Mouse (Mus musculus) midbrain, embryonic 11.5 days (tissue): Measurements from ENCODE around the gene Shc4. TPM values are rescaled to one million over a fixed set of nuclear protein-coding genes. Genes with fewer than 3 reads are reported as not detected.

ENCODE experiments used
- ATAC-seq: fragments of 200-750 bp; cut with Nextera tagmentation; 2 replicates; pipeline ENCODE4 v1.8.0; 2017; ENCODE audit warnings: moderate TSS enrichment, moderate library complexity; ENCODE audit not compliant: low FRiP score
- DNase-seq: peaks from one replicate; pipeline ENCODE4 v3.0.0; 2015; ENCODE audit warnings: low spot score; ENCODE audit errors: missing footprints
- H3K27ac ChIP-seq: fragments of 300-500 bp; sonication (generic); 2 replicates; pipeline ENCODE4 v1.5.1; 2014; ENCODE audit warnings: low read depth, low read length
- H3K27me3 ChIP-seq: fragments of 300-500 bp; sonication (generic); 2 replicates; pipeline ENCODE4 v1.6.1; 2014; ENCODE audit warnings: mild to moderate bottlenecking, low read length, moderate library complexity, mixed read lengths; ENCODE audit not compliant: control insufficient read depth, insufficient read depth
- H3K36me3 ChIP-seq: fragments of 300-500 bp; sonication (generic); 2 replicates; pipeline ENCODE4 v1.6.1; 2014; ENCODE audit warnings: mild to moderate bottlenecking, low read length, moderate library complexity, mixed read lengths; ENCODE audit not compliant: control insufficient read depth, insufficient read depth
- H3K4me1 ChIP-seq: fragments of 300-500 bp; sonication (generic); 2 replicates; pipeline ENCODE4 v1.6.1; 2014; ENCODE audit warnings: low read length; ENCODE audit not compliant: control insufficient read depth, insufficient read depth
- H3K4me2 ChIP-seq: fragments of 300-500 bp; sonication (generic); 2 replicates; pipeline ENCODE4 v1.6.1; 2014; ENCODE audit warnings: mild to moderate bottlenecking, moderate library complexity
- H3K4me3 ChIP-seq: fragments of 300-500 bp; sonication (generic); 2 replicates; pipeline ENCODE4 v1.5.1; 2014; ENCODE audit warnings: low read depth, low read length
- H3K9ac ChIP-seq: fragments of 300-500 bp; sonication (generic); 2 replicates; pipeline ENCODE4 v1.6.1; 2014; ENCODE audit warnings: low read length
- H3K9me3 ChIP-seq: fragments of 300-500 bp; sonication (generic); 2 replicates; pipeline ENCODE4 v1.6.1; 2016; ENCODE audit warnings: low read length; ENCODE audit not compliant: control insufficient read depth
- WGBS: fragments of 180-500 bp; shearing (Covaris S2); extraction: QIAGEN DNeasy Blood & Tissue Kit; methylation state at CpG from one replicate; pipeline ENCODE4 v1.1.7; 2014; 5-methylcytosine and 5-hydroxymethylcytosine counted together
- polyA plus RNA-seq: library from polyadenylated mRNA; unstranded; fragments of >200 nt; fragmentation: Nextera tagmentation; extraction: Ambion mirVana; gene quantifications from 2 replicates; pipeline ENCODE4 v1.2.1, GENCODE M21; 2014

The Shc4 gene
- 0.82 and 0.92 TPM in 2 replicates for polyA plus RNA-seq

GRCm38 (mm10) chr2:125724086-125724430, at the start of gene Shc4:
Shc4 (minus strand) TSS chr2:125724148.
- no peaks in the 10 kb centered on the region for H3K36me3 ChIP-seq
- H3K9me3 ChIP-seq = no peaks in the 10 kb centered on the region
- H3K27me3 ChIP-seq = peaks cover 33% of the 10 kb centered on the region
- H3K4me3 ChIP-seq = peak within 1 kb of the TSS; percentile 35
- peak within 1 kb of the TSS; percentile 46 for H3K9ac ChIP-seq
- DNase-seq (peak; percentile 96), ATAC-seq (peak; percentile 89)
- no peak within 1 kb of the TSS for H3K27ac ChIP-seq
- H3K4me1 ChIP-seq = peaks cover 7% of the 10 kb centered on the region
- peak within 1 kb of the TSS; percentile 77 for H3K4me2 ChIP-seq
- under 1% methylated on average over 15 of the region's 15 CpGs for WGBS

GRCm38 (mm10) chr2:125765029-125765428, 41.1 kb upstream of the Shc4 start:
- ATAC-seq (no peak), DNase-seq (no peak)
- peaks cover 11% of the 10 kb centered on the region for H3K36me3 ChIP-seq
- H3K27me3 ChIP-seq = no peaks in the 10 kb centered on the region
- H3K27ac ChIP-seq = no peak overlapping the region
- H3K9me3 ChIP-seq = no peaks in the 10 kb centered on the region
- 92% methylated on average over 3 of the region's 3 CpGs for WGBS
- no peak overlapping the region for H3K4me2 ChIP-seq
- no peak overlapping the region for H3K9ac ChIP-seq
- no peaks in the 10 kb centered on the region for H3K4me1 ChIP-seq
- no peak overlapping the region for H3K4me3 ChIP-seq

DNA sequence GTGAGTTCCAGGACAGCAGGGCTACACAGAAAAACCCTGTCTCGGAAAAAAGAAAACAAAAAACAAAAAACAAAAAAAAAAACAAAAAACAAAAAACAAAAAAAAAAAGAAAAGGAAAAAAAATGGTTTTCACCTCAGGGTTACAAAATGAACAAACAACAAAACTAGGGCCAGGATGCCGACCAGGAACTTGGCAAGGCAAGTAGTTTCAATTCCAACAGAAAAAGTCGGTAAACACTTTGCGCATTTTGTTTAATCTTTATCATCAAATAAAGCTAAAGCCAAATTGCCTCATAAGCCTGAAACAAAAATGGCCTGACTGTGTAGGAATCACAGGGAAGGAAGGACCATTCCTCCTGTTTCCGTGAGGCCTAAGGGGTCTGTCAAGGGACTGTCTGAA, 40.6 kb upstream of the Shc4 start:
- no peaks in the 10 kb centered on the region for H3K4me1 ChIP-seq
- H3K9me3 ChIP-seq = no peaks in the 10 kb centered on the region
- H3K4me2 ChIP-seq = no peak overlapping the region
- peaks cover 11% of the 10 kb centered on the region for H3K36me3 ChIP-seq
- ATAC-seq (no peak), DNase-seq (no peak)
- WGBS = 94% methylated on average over 5 of the region's 5 CpGs
- no peak overlapping the region for H3K9ac ChIP-seq
- no peak overlapping the region for H3K27ac ChIP-seq
- H3K27me3 ChIP-seq = no peaks in the 10 kb centered on the region
- no peak overlapping the region for H3K4me3 ChIP-seq

GRCm38 (mm10) chr2:125749330-125749729, 25.4 kb upstream of the Shc4 start:
- Histone ChIP-seq H3K9me3 (no peaks in the 10 kb centered on the region), H3K4me3 (no peak overlapping the region), H3K4me1 (no peaks in the 10 kb centered on the region), H3K36me3 (peaks cover 8% of the 10 kb centered on the region), H3K27me3 (no peaks in the 10 kb centered on the region), H3K9ac (no peak overlapping the region), H3K27ac (no peak overlapping the region), H3K4me2 (no peak overlapping the region)
- DNase-seq = no peak
- WGBS = 96% methylated on average over 2 of the region's 2 CpGs
- no peak for ATAC-seq

GRCm38 (mm10) chr2:125739338-125739737, 15.4 kb upstream of the Shc4 start:
- H3K9me3 ChIP-seq = no peaks in the 10 kb centered on the region
- no peak for ATAC-seq

GRCm38 (mm10) chr2:125738718-125739117, 14.8 kb upstream of the Shc4 start:
- ATAC-seq = no peak
- H3K36me3 ChIP-seq = peaks cover 9% of the 10 kb centered on the region; the same call in 1 of the 2 replicates

More at GRCm38 (mm10) chr2:125739338-125739737, 15.4 kb upstream of the Shc4 start:
- no peaks in the 10 kb centered on the region for H3K27me3 ChIP-seq
- no peak overlapping the region for H3K27ac ChIP-seq
- H3K36me3 ChIP-seq = peaks cover 9% of the 10 kb centered on the region; the same call in 1 of the 2 replicates
- H3K4me3 ChIP-seq = no peak overlapping the region
- no peaks in the 10 kb centered on the region for H3K4me1 ChIP-seq
- no peak overlapping the region for H3K9ac ChIP-seq
- no peak overlapping the region for H3K4me2 ChIP-seq
- WGBS = 83% methylated on average over 6 of the region's 6 CpGs
- DNase-seq = no peak

DNA sequence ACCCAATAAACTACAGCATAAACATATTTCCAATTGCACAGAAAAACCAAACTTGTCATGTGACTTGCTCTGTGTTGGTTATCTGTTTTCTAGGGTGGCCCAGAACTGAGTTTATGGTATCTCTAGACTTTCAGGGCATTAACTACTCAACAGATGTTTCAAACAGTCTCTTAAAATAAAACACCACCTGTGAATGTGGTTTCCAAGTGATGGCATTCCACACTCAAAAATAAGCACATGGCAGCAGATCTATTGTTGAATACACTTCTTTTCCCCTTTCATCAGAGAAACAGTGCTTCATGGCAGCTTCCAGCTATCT, 12.0 kb upstream of the Shc4 start:
- no peak for ATAC-seq
- Histone ChIP-seq H3K4me2 (no peak overlapping the region), H3K9me3 (no peaks in the 10 kb centered on the region), H3K36me3 (peaks cover 9% of the 10 kb centered on the region; the same call in 1 of the 2 replicates), H3K9ac (no peak overlapping the region), H3K27ac (no peak overlapping the region), H3K4me3 (no peak overlapping the region), H3K27me3 (no peaks in the 10 kb centered on the region), H3K4me1 (peaks cover 6% of the 10 kb centered on the region; the same call in 1 of the 2 replicates)
- DNase-seq = no peak

More at GRCm38 (mm10) chr2:125738718-125739117, 14.8 kb upstream of the Shc4 start:
- no peak overlapping the region for H3K4me3 ChIP-seq
- DNase-seq = no peak
- 72% methylated on average over 5 of the region's 5 CpGs for WGBS
- H3K9me3 ChIP-seq = no peaks in the 10 kb centered on the region
- H3K27me3 ChIP-seq = no peaks in the 10 kb centered on the region
- H3K4me1 ChIP-seq = no peaks in the 10 kb centered on the region
- H3K27ac ChIP-seq = no peak overlapping the region
- no peak overlapping the region for H3K9ac ChIP-seq
- H3K4me2 ChIP-seq = no peak overlapping the region

DNA sequence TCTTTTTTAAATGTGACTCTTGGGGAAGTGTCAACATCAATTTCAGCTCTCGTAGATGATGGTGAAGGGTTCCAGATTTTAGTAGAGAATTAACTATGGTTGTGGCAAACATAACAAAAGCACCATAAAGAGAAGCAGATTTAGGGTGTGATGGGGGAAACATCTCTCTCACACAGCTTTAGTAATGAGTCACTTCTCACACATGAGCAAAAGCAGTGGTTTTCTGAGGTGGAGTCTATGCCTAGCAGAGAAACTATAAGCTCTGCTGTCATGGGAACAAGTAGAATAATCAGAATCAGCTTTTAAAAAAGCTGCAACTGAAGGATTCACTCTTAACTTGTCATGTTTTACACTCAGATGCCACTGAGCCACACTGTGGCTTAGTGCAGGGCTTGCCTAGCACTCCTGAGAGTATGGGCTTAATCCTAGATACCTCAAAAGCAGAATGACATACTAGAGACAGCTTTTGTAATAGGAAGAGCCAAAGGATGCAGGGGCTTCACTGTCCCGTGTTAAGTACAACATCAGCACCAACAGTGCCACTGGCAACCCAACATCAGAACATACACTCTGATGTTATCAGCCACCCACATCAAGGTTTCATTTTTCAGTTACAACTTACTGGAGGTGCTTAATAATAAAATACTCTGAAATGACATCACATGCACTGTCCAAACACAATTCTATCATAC, 11.5 kb upstream of the Shc4 start:
- Histone ChIP-seq H3K9ac (no peak overlapping the region), H3K4me3 (no peak overlapping the region), H3K27ac (no peak overlapping the region), H3K4me1 (peaks cover 6% of the 10 kb centered on the region; the same call in 1 of the 2 replicates), H3K36me3 (peaks cover 9% of the 10 kb centered on the region; the same call in 1 of the 2 replicates), H3K4me2 (no peak overlapping the region), H3K27me3 (no peaks in the 10 kb centered on the region), H3K9me3 (no peaks in the 10 kb centered on the region)
- no peak for DNase-seq
- 75% methylated on average over 2 of the region's 2 CpGs for WGBS
- ATAC-seq = no peak

DNA sequence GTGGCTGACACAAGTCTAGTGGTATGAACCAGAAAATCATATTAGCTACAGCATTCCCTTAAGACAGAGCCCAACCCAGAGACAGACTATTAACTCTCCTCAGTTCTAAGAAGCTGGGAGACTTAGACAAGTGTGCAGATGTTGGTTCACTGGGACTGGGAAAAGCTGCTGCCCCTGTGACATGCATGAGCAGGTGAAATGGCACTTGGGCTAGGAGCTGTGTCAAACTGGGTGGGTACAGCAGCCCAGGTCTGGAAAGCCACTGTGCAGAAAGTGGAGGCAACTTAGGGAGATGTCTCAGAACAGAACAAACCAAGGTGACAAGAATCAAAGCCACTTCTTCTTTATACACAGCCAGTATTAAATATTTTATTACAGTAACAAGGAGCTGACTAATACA, 10.8 kb upstream of the Shc4 start:
- H3K4me3 ChIP-seq = no peak overlapping the region
- H3K9ac ChIP-seq = no peak overlapping the region
- no peak overlapping the region for H3K4me2 ChIP-seq
- DNase-seq = no peak
- no peaks in the 10 kb centered on the region for H3K9me3 ChIP-seq
- H3K4me1 ChIP-seq = peaks cover 6% of the 10 kb centered on the region; the same call in 1 of the 2 replicates
- no peak for ATAC-seq
- H3K27ac ChIP-seq = no peak overlapping the region
- H3K36me3 ChIP-seq = peaks cover 4% of the 10 kb centered on the region; the same call in 1 of the 2 replicates
- no peaks in the 10 kb centered on the region for H3K27me3 ChIP-seq
